Mouse (Mus musculus) macrophage (primary cell): ENCODE measurements at regions not wholly inside any gene's neighbourhood (a gene's known extent, or its start where the extent isn't known, plus 50 kb on each side); places are given as distances from the start of the nearest gene placed in this dataset.

Experiments used
- H3K27ac ChIP-seq: fragments of 350-480 bp; formaldehyde crosslinking; 2 replicates; pipeline ENCODE4 v1.9.0; 2021
- H3K36me3 ChIP-seq: fragments of 350-480 bp; formaldehyde crosslinking; 2 replicates; pipeline ENCODE4 v1.9.0; 2021; ENCODE audit errors: inconsistent target
- H3K4me3 ChIP-seq: fragments of 350-480 bp; formaldehyde crosslinking; 2 replicates; pipeline ENCODE4 v1.9.0; 2021; ENCODE audit errors: inconsistent target
- H3K79me2 ChIP-seq: fragments of 350-480 bp; formaldehyde crosslinking; 2 replicates; pipeline ENCODE4 v1.9.0; 2021; ENCODE audit errors: inconsistent target
- WGBS: methylation state at CpG from one replicate; pipeline ENCODE4 v1.1.7; 2026; ENCODE audit warnings: inconsistent platforms; ENCODE audit not compliant: missing documents; 5-methylcytosine and 5-hydroxymethylcytosine counted together

GRCm38 (mm10) chr16:76718147-76718546 lies 295.4 kb upstream of the Usp25 start:
- 100% methylated on average over 1 of the region's 1 CpGs for WGBS
- Histone ChIP-seq H3K36me3 (no peaks in the 10 kb centered on the region), H3K27ac (no peak overlapping the region)

GRCm38 (mm10) chr16:76694913-76695312 lies 318.6 kb upstream of the Usp25 start:
- Histone ChIP-seq H3K36me3 (no peaks in the 10 kb centered on the region), H3K27ac (no peak overlapping the region), H3K79me2 (no peaks in the 10 kb centered on the region), H3K4me3 (no peak overlapping the region)
- WGBS, result 25% methylated on average over 6 of the region's 6 CpGs

More at GRCm38 (mm10) chr16:76718147-76718546, 295.4 kb upstream of the Usp25 start:
- H3K4me3 ChIP-seq, result no peak overlapping the region
- H3K79me2 ChIP-seq, result no peaks in the 10 kb centered on the region

GRCm38 (mm10) chr16:76687735-76688447 lies 314.3 kb upstream of the Nrip1 start:
- no peak overlapping the region for H3K4me3 ChIP-seq
- WGBS, result 95% methylated on average over 18 of the region's 18 CpGs
- no peaks in the 10 kb centered on the region for H3K36me3 ChIP-seq
- H3K79me2 ChIP-seq, result no peaks in the 10 kb centered on the region
- H3K27ac ChIP-seq, result no peak overlapping the region

- Histone ChIP-seq H3K79me2 (no peaks in the 10 kb centered on the region), H3K36me3 (no peaks in the 10 kb centered on the region), H3K4me3 (no peak overlapping the region), H3K27ac (no peak overlapping the region)
- WGBS, result 82% methylated on average over 8 of the region's 8 CpGs
These were observed 311.9 kb upstream of the Nrip1 start for GRCm38 (mm10) chr16:76685562-76685961.

- peak overlapping the region; percentile 3; the same call in 1 of the 2 replicates for H3K4me3 ChIP-seq
- no peaks in the 10 kb centered on the region for H3K36me3 ChIP-seq
- 3% methylated on average over 18 of the region's 19 CpGs for WGBS
- H3K79me2 ChIP-seq, result no peaks in the 10 kb centered on the region
- no peak overlapping the region for H3K27ac ChIP-seq
These were observed 306.7 kb upstream of the Nrip1 start for GRCm38 (mm10) chr16:76680061-76680911.

GRCm38 (mm10) chr16:76678885-76679284 lies 305.3 kb upstream of the Nrip1 start:
- Histone ChIP-seq H3K79me2 (no peaks in the 10 kb centered on the region), H3K27ac (no peak overlapping the region), H3K36me3 (no peaks in the 10 kb centered on the region), H3K4me3 (no peak overlapping the region)
- WGBS, result 3% methylated on average over 3 of the region's 3 CpGs

GRCm38 (mm10) chr16:76669795-76670194 lies 296.2 kb upstream of the Nrip1 start:
- Histone ChIP-seq H3K36me3 (no peaks in the 10 kb centered on the region), H3K79me2 (no peaks in the 10 kb centered on the region), H3K27ac (no peak overlapping the region), H3K4me3 (no peak overlapping the region)
- WGBS, result 75% methylated on average over 4 of the region's 4 CpGs

- no peak overlapping the region for H3K27ac ChIP-seq
- no peak overlapping the region for H3K4me3 ChIP-seq
- WGBS, result 100% methylated on average over 3 of the region's 3 CpGs
- no peaks in the 10 kb centered on the region for H3K36me3 ChIP-seq
- no peaks in the 10 kb centered on the region for H3K79me2 ChIP-seq
These were observed 293.4 kb upstream of the Nrip1 start for GRCm38 (mm10) chr16:76667046-76667445.

GRCm38 (mm10) chr16:76655106-76655505 lies 281.5 kb upstream of the Nrip1 start:
- no peak overlapping the region for H3K27ac ChIP-seq
- H3K4me3 ChIP-seq, result no peak overlapping the region
- H3K36me3 ChIP-seq, result no peaks in the 10 kb centered on the region
- H3K79me2 ChIP-seq, result no peaks in the 10 kb centered on the region
- 79% methylated on average over 3 of the region's 3 CpGs for WGBS

- WGBS, result 94% methylated on average over 6 of the region's 6 CpGs
- H3K4me3 ChIP-seq, result no peak overlapping the region
- no peaks in the 10 kb centered on the region for H3K36me3 ChIP-seq
- no peaks in the 10 kb centered on the region for H3K79me2 ChIP-seq
- H3K27ac ChIP-seq, result no peak overlapping the region
These were observed 270.7 kb upstream of the Nrip1 start for GRCm38 (mm10) chr16:76644281-76644680.

GRCm38 (mm10) chr16:76643801-76644200 lies 270.2 kb upstream of the Nrip1 start:
- WGBS, result 96% methylated on average over 9 of the region's 9 CpGs
- no peak overlapping the region for H3K27ac ChIP-seq
- no peaks in the 10 kb centered on the region for H3K79me2 ChIP-seq
- H3K4me3 ChIP-seq, result no peak overlapping the region
- no peaks in the 10 kb centered on the region for H3K36me3 ChIP-seq

GRCm38 (mm10) chr16:76635169-76635568 lies 261.5 kb upstream of the Nrip1 start:
- WGBS, result 97% methylated on average over 9 of the region's 9 CpGs
- Histone ChIP-seq H3K27ac (no peak overlapping the region), H3K36me3 (no peaks in the 10 kb centered on the region), H3K4me3 (no peak overlapping the region), H3K79me2 (no peaks in the 10 kb centered on the region)

GRCm38 (mm10) chr16:76634196-76634698 lies 260.6 kb upstream of the Nrip1 start:
- 93% methylated on average over 4 of the region's 4 CpGs for WGBS
- H3K79me2 ChIP-seq, result no peaks in the 10 kb centered on the region
- no peak overlapping the region for H3K4me3 ChIP-seq
- H3K36me3 ChIP-seq, result no peaks in the 10 kb centered on the region
- H3K27ac ChIP-seq, result no peak overlapping the region

- Histone ChIP-seq H3K4me3 (no peak overlapping the region), H3K27ac (no peak overlapping the region), H3K36me3 (no peaks in the 10 kb centered on the region), H3K79me2 (no peaks in the 10 kb centered on the region)
- 90% methylated on average over 4 of the region's 4 CpGs for WGBS
These were observed 252.5 kb upstream of the Nrip1 start for GRCm38 (mm10) chr16:76626142-76626541.

- Histone ChIP-seq H3K79me2 (no peaks in the 10 kb centered on the region), H3K4me3 (no peak overlapping the region), H3K36me3 (no peaks in the 10 kb centered on the region), H3K27ac (no peak overlapping the region)
- WGBS, result 93% methylated on average over 8 of the region's 8 CpGs
These were observed 248.1 kb upstream of the Nrip1 start for GRCm38 (mm10) chr16:76621715-76622114.
